Mouse (Mus musculus) liver, postnatal 0 days (tissue): ENCODE measurements around the gene Arhgap44.

ENCODE experiments used
- CTCF ChIP-seq: sonication (generic); IDR thresholded peaks from 2 replicates; pipeline ENCODE4 v1.5.1; 2016; ENCODE audit warnings: antibody characterized with exemption, low read depth
- EP300 ChIP-seq: IDR thresholded peaks from 2 replicates; pipeline ENCODE4 v1.6.1; 2016; ENCODE audit warnings: antibody characterized with exemption, low read depth, mild to moderate bottlenecking

DNA sequence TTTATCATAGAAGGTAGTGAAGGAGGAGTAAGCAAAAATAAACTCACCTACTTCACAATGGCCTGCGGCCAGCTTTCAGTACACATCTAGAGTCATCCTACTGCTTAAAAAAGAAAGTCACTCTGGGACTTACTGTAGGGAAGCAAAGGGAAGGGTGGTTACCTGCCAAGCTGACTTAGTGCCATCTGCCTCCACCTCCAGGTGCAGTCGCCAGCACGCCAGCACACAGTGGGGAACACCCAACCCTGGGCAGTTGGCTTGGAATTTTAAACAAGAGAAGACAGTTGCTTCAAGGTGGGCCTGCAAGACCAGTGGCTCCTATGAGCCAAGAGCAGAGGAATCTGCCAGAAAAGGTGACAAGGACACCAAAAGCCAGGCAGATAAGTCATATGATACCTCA, 58.7 kb downstream of the Arhgap44 start:
- TF ChIP-seq CTCF (no peak), EP300 (no peak)
